Mouse (Mus musculus) neutrophil, adult 65 days (primary cell): Measurements from ENCODE around the gene Cd300ld4. TPM values are rescaled to one million over a fixed set of nuclear protein-coding genes. Genes with fewer than 3 reads are reported as not detected.

Experiments used
- total RNA-seq: library from RNA; stranded (reverse); gene quantifications from 2 replicates; pipeline ENCODE4 v1.2.4, GENCODE M21; 2023

The Cd300ld4 gene
- total RNA-seq, result not detected in 2 replicates

DNA sequence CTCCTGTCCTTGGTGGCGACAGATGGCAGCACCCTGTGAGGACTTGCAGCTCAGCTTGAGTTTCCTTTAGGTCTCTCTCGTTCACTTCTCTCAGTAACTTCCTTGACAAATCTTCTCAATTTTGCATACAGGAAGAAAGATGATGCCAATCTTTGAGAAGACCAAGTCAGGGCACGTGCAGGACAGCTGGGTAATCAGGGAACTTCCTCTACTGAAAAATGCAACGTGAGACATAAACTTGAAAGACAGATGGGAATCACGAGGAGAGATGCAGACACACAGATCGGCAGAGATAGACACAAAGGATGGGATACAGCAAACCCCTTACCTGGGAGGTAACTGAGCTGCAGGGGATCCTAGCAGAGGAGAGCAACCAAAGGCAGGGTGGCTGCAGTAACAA, at the start of gene Cd300ld4:
TSS of gene Cd300ld4 (minus strand) at position 101 of the 400 bp plus-strand sequence.

DNA sequence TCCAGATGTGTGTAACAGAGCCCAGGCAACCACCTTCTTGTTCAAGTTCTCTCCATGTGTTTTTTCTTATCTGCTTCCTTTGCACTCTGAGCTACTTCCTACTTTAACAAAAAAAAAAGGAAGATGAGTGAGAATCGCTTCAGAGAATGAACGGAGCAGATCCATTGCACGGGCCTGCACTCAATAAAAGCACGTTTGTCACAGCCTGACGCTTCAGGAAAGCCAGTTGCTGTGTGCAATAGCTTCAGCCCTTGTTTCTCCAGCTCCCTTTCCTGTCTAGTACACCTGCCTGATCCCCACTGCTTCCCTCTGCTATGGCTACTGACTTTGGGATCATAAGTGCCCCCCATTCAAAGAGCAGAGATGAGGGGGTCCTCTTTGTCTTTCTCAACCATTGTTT, 35.3 kb upstream of the Cd300ld4 start, which contains the start of gene Cd300e:
TSS of gene Cd300e (minus strand) at position 101 of the 400 bp plus-strand sequence.

DNA sequence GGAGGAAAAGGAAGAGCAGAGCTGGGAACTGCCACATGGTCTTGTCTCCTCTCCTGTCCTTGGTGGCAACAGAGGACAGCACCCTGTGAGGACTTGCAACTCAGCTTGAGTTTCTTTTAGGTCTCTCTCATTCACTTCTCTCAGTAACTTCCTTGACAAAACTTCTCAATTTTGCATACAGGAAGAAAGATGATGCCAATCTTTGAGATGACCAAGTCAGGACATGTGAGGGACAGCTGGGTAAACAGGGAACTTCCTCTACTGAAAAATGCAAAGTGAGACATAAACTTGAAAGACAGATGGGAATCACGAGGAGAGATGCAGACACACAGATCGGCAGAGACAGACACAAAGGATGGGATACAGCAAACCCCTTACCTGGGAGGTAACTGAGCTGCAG, 21.4 kb upstream of the Cd300ld4 start, which contains the start of gene Cd300ld3:
TSS of gene Cd300ld3 (minus strand) at position 151 of the 400 bp plus-strand sequence.

GRCm38 (mm10) chr11:115037669-115038068, 10.9 kb upstream of the Cd300ld4 start, which contains the start of gene Cd300ld5:
TSS of gene Cd300ld5 (minus strand) at chr11:115037769.

DNA sequence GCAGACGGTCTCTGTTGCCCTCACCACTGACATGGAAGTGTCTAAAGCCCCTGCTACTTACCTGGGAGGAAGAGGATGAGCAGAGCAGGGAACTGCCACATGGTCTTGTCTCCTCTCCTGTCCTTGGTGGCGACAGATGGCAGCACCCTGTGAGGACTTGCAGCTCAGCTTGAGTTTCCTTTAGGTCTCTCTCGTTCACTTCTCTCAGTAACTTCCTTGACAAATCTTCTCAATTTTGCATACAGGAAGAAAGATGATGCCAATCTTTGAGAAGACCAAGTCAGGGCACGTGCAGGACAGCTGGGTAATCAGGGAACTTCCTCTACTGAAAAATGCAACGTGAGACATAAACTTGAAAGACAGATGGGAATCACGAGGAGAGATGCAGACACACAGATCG, 10.7 kb downstream of the Cd300ld4 start, which contains the start of gene Cd300ld2:
TSS of gene Cd300ld2 (minus strand) at position 101 of the 400 bp plus-strand sequence.

DNA sequence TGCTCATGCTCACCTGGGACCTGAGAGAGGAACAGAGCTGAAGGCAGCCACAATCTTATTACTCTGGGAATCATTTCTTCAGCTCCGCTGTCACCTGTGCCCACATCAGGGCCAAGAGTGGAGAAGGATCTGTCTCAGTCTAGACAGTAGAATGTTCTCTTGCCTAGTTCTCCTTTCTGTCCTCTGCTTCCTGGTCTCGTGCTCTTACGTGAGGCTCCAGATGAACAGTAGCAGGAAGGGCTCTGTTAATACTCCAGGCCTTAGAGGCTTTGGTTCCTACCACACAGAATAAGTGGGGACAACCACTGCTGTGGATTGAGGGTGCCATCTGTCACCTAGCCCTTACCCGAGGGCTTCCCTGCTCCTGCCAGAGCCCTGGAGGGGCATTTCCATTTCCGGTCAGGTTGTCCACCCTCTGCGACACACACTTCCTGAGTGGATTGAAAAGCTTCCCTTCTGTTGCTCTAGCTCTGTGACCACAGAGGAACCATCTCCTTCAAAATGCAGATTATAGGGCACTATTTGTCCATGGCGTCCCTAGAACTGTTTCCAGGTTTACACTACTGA, 25.3 kb downstream of the Cd300ld4 start, which contains the start of gene Cd300c2:
TSS of gene Cd300c2 (minus strand) at position 407 of the 567 bp plus-strand sequence.

DNA sequence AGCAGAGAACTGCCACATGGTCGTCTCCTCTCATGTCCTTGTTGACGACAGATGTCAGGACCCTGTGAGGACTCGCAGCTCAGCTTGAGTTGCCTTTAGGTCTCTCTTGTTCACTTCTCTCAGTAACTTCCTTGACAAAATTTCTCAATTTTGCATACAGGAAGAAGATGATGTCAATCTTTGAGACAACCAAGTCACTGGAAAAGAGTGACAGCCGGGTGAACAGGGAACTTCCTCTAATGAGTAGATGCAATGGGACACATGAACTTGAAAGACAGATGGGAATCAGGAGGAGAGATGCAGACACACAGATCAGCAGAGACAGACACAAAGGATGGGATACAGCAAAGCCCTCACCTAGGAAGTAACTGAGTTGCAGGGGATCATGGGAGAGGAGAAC, 37.0 kb downstream of the Cd300ld4 start, which contains the start of gene Cd300ld:
TSS of gene Cd300ld (minus strand) at position 130 of the 400 bp plus-strand sequence.

Other genes starting within 250 kb of the Cd300ld4 start
- gene Btbd17, start 231.1 kb downstream of the Cd300ld4 start, total RNA-seq, result not detected in 2 replicates
- gene Gpr142, start 228.1 kb downstream of the Cd300ld4 start, total RNA-seq, result not detected in 2 replicates
- 5.0 and 7.0 TPM in 2 replicates for gene Gprc5c, start 175.9 kb downstream of the Cd300ld4 start, total RNA-seq
- gene Cd300a, start 137.0 kb downstream of the Cd300ld4 start, total RNA-seq, result 61.7 and 68.2 TPM in 2 replicates
- 114 and 127 TPM in 2 replicates for gene Cd300lb, start 92.6 kb downstream of the Cd300ld4 start, total RNA-seq
- 0.66 TPM in 1 of 2 replicates, not detected in the other for gene Cd300c, start 57.9 kb downstream of the Cd300ld4 start, total RNA-seq
- gene Cd300ld, start 37.1 kb downstream of the Cd300ld4 start, total RNA-seq, result 104 and 111 TPM in 2 replicates
- gene Cd300c2, start 25.1 kb downstream of the Cd300ld4 start, total RNA-seq, result 61.3 and 64.0 TPM in 2 replicates
- not detected in 2 replicates for gene Cd300ld2, start 10.8 kb downstream of the Cd300ld4 start, total RNA-seq
- 6.3 and 17.1 TPM in 2 replicates for gene Cd300ld5, start 10.8 kb upstream of the Cd300ld4 start, total RNA-seq
- gene Cd300ld3, start 21.4 kb upstream of the Cd300ld4 start, total RNA-seq, result 6.4 and 10.6 TPM in 2 replicates
- gene Cd300e, start 35.2 kb upstream of the Cd300ld4 start, total RNA-seq, result 0.36 and 0.66 TPM in 2 replicates
- gene Rab37, start 64.4 kb upstream of the Cd300ld4 start, total RNA-seq, result 11.4 and 12.3 TPM in 2 replicates
- gene Cd300lf, start 107.0 kb upstream of the Cd300ld4 start, total RNA-seq, result 194 and 231 TPM in 2 replicates
- 170 and 194 TPM in 2 replicates for gene Slc9a3r1, start 136.3 kb upstream of the Cd300ld4 start, total RNA-seq
- 40.2 and 61.4 TPM in 2 replicates for gene Tmem104, start 160.5 kb upstream of the Cd300ld4 start, total RNA-seq
- gene Nat9, start 160.8 kb upstream of the Cd300ld4 start, total RNA-seq, result 18.7 and 19.1 TPM in 2 replicates
- gene Grin2c, start 240.2 kb upstream of the Cd300ld4 start, total RNA-seq, result not detected in 2 replicates